Mouse (Mus musculus): ENCODE measurements around the gene Bpifa6.

GRCm38 (mm10) chr2:153943537-153943936 lies 31.2 kb upstream of the Bpifa6 start:
- TF ChIP-seq EP300 (IDR thresholded peaks at IDR 0.05; ENCODE audit: low read depth) (no peak), CTCF (IDR thresholded peaks at IDR 0.05; ENCODE audit: low read depth) (peak; percentile 80)

Measured in liver, embryonic 14.5 days (tissue).